Mouse (Mus musculus): ENCODE measurements around the gene Hip1.

- TF ChIP-seq EP300 (optimal IDR thresholded peaks at IDR 0.05) (no peak), CTCF (IDR thresholded peaks at IDR 0.05; ENCODE audit: low read depth) (no peak)
Observed at GRCm38 (mm10) chr5:135497347-135497955, 47.5 kb downstream of the Hip1 start.

Measured in stomach, postnatal 0 days (tissue).